Mouse (Mus musculus): Measurements from ENCODE around the gene Pld6.

Gene Pld6

GRCm38 (mm10) chr11:59787199-59787781, at the start of gene Pld6:
Gene Pld6, minus strand, starts transcription at chr11:59787645.
- DNase-seq, result peak; percentile 79

DNA sequence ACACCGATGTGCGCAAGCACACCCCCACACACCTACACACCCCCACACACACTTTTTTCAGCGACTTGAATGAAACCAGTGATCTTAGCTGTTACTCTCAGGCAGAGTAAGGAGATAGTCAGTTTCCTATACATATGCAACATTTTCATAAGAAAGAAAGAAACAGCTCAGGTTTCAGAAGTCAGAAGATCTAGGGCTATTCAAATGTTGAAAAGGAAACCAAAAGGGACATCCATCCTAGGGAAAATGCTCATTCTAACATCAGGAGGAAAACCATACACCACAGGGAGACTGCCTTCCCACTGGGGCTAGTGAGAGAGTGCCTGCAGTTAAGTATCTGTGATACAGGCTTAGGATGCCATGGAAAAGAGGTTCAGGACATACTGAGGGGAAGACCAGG, 34.2 kb upstream of the Pld6 start:
- no peak for DNase-seq

DNA sequence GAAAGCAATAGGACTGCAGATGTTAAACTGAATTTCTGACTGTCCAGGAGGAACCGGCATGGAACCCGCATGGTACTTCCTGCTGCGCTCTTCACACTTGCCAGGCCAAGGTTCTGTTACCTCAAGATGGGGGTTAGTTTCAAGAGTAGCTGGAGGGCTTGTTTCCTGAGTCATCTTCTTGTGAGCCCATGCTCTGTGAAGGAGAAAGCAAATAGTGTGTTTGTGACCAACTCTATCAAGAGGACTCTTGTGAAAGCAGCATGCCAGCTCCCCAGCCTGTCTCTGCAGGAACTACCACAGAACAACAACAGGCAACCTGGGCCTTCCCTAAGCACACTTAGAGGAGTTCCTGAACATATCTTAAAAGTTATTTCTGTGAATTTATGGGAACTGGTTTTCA, 30.5 kb upstream of the Pld6 start:
- DNase-seq, result no peak

DNA sequence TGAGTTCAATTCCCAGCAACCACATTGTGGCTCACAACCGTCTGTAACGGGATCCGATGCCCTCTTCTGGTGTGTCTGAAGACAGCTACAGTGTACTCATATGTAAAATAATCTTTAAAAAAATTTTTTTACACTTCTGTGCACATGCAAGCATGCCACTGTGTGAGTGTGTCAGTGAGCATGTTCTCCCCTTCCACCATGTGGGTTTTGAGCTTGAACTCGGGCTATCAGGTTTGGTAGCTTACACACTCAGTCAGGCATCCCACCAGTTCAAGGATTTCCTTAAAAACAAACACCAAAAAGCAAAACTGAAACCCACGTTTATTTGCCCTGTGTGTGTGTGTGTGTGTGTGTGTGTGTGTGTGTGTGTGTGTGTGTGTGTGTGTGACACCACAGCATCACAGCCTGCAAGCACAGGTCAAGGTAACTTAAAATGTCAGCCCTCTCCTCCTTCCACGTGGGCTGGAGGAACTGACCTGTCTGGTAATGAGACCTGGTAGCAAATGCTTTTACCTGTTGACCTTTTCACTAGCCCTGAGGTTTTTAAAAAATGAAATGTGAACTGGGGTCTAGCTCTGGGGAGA, 28.1 kb upstream of the Pld6 start:
- no peak for DNase-seq

DNA sequence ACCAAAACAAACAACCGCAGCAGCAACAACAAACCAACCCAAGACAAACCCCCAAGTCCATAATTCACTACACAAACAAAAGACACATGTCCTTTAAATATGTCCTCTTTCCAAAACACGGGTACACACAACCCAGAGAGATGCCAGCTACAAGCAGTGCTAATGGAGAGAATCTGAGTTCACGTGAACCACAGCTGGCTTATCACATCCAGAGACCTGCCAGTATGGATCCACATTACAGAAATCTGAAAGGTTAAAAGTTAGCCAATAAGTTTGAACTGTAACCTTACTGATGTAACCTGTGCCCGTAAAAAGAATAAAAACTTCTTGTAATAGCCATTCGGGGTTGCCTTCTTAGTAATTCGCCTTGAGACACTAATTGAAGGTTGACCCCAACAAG, 27.5 kb upstream of the Pld6 start:
- DNase-seq, result no peak

DNA sequence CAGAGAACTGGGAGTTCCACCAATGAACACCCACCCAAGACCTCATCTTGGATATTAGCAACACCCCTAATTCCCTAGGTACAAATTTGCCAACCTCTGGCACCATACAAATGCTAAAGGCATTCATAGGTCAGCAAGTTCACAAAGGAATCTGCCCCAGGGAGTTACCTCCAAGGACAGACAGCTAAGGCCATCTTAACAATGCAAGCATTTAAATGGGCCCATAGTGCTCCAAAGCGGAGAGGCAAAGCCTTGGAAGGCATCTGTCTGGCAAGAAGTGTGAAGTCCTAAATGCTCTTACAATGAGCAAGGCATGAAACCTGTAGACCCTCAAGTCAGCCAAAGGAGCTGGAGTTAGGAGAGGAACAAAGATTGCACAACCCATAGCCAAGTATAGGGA, 26.9 kb upstream of the Pld6 start:
- DNase-seq, result no peak

- DNase-seq, result no peak
Observed at GRCm38 (mm10) chr11:59813276-59813675, 25.8 kb upstream of the Pld6 start.

GRCm38 (mm10) chr11:59811211-59811610, 23.8 kb upstream of the Pld6 start:
- no peak for DNase-seq

- DNase-seq, result no peak
Observed at GRCm38 (mm10) chr11:59810480-59811158, 23.2 kb upstream of the Pld6 start.

- peak; percentile 86 for DNase-seq
Observed at GRCm38 (mm10) chr11:59809670-59810474, 22.4 kb upstream of the Pld6 start, which contains the start of gene Flcn. Gene Flcn, minus strand, starts transcription at chr11:59810016.

GRCm38 (mm10) chr11:59809071-59809669, 21.7 kb upstream of the Pld6 start:
- DNase-seq, result no peak

GRCm38 (mm10) chr11:59808170-59808960, 20.9 kb upstream of the Pld6 start:
- DNase-seq, result no peak

DNA sequence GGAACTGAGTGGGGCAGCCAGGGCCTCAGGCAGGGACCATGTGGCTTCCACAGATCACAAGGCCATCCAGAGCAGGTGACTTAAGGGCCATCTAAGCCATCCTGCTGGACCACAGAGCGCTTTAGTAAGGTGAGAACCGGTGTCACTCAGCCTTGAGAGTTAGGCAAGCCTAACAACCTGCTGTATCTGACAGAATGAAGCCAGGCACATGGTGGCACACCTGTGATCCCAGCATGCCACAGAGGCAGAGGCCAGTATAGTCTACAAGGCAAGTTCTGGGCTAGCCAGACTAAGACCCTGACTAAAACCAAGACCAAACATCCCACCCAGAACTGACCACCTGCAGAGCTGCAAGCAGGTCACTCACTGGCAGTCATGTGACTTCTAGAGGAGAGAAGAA, 18.2 kb upstream of the Pld6 start:
- DNase-seq, result no peak

GRCm38 (mm10) chr11:59805256-59805655, 17.8 kb upstream of the Pld6 start:
- DNase-seq, result no peak

GRCm38 (mm10) chr11:59804409-59805110, 17.1 kb upstream of the Pld6 start:
- DNase-seq, result no peak

- no peak for DNase-seq
Observed at GRCm38 (mm10) chr11:59803516-59803915, 16.1 kb upstream of the Pld6 start.

DNA sequence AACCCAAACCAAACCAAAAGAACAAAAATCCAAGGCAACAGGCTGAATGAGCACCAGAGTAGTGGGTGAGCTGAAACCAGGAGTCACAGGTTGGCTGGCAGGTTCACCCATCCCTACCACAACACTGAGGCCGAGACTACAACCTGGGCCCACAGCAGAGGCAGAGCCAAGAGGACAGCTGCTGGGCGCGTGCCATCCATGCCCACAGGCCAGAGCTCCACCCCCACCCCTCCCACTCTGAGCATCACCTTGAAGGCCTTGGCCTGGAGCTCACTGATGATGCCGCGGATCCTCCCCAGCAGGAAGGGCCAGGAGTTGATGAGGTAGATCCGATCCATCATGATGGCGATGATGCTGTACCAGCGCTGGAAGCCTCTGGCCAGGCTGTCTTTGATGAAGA, 14.4 kb upstream of the Pld6 start:
- no peak for DNase-seq

- DNase-seq, result no peak
Observed at GRCm38 (mm10) chr11:59800412-59800811, 13.0 kb upstream of the Pld6 start.

DNA sequence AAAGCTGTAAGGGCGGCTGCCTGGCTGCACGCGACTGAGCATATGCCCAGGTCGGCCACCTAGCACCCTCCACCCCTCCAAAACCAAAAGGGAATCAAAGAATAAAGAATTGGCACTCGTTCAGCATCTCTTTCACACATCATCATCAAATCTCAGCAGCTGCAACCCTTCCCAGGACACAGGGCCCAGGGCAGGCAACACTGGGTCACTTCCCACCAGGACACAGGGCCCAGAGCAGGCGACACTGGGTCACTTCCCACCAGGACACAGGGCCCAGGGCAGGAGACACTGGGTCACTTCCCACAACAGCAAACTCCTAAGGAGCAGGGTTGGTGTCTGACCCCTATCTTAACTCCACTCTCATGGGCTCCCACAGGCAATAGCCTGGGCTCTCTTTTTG, 5.9 kb upstream of the Pld6 start:
- DNase-seq, result no peak

DNA sequence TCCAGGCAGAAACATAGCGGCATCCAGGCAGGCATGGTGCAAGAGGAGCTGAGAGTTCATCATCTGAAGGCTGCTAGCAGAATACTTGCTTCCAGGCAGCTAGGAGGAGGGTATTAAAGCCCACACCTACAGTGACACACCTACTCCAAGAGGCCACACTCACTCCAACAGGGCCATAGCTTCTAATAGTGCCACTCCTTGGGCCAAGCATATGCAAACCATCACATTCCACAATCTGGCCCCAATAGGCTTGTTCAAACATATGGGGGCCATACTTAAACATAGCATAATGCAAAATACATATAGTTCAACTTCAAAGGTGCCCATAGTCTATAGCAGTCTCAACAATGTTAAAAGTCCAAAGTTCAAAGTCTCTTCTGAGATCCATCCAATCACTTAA, 1.9 kb upstream of the Pld6 start:
- DNase-seq, result no peak

GRCm38 (mm10) chr11:59786444-59787198, 824 bp downstream of the Pld6 start:
- DNase-seq, result no peak

All from thymus, postnatal 4 days (tissue).